Mouse (Mus musculus): ENCODE measurements around the gene Gria1. TPM values are rescaled to one million over a fixed set of nuclear protein-coding genes. Genes with fewer than 3 reads are reported as not detected.

Gria1 gene
- polyA plus RNA-seq, 1 experiment from 2014 or later: 0.33 TPM

- no peak for DNase-seq (ENCODE audit: extremely low spot score, low spot score)
- Histone ChIP-seq H3K9me3 (no peaks in the 10 kb centered on the region), H3K36me3 (replicated peaks) (no peaks in the 10 kb centered on the region), H3K27ac (no peak overlapping the region), H3K4me1 (peaks cover 31% of the 10 kb centered on the region), H3K27me3 (ENCODE audit: poor library complexity, severe bottlenecking) (peaks cover 45% of the 10 kb centered on the region), H3K4me3 (no peak overlapping the region)
- 75% methylated on average over 9 of the region's 9 CpGs for WGBS
Measured at GRCm38 (mm10) chr11:57013464-57014190, 2.4 kb downstream of the Gria1 start.

- Histone ChIP-seq H3K4me3 (no peak overlapping the region), H3K9me3 (no peaks in the 10 kb centered on the region), H3K4me1 (peaks cover 28% of the 10 kb centered on the region), H3K27ac (no peak overlapping the region), H3K36me3 (replicated peaks) (no peaks in the 10 kb centered on the region), H3K27me3 (ENCODE audit: poor library complexity, severe bottlenecking) (peaks cover 44% of the 10 kb centered on the region)
- DNase-seq (ENCODE audit: extremely low spot score, low spot score): no peak
- 83% methylated on average over 4 of the region's 6 CpGs for WGBS
Measured at GRCm38 (mm10) chr11:57014396-57014795, 3.2 kb downstream of the Gria1 start.

GRCm38 (mm10) chr11:57018536-57018935 is 7.3 kb downstream of the Gria1 start:
- Histone ChIP-seq H3K27me3 (ENCODE audit: poor library complexity, severe bottlenecking) (peaks cover 8% of the 10 kb centered on the region), H3K27ac (no peak overlapping the region), H3K9me3 (no peaks in the 10 kb centered on the region), H3K36me3 (replicated peaks) (no peaks in the 10 kb centered on the region), H3K4me1 (peaks cover 3% of the 10 kb centered on the region; the same call in 1 of the 2 replicates), H3K4me3 (no peak overlapping the region)
- DNase-seq (ENCODE audit: extremely low spot score, low spot score): no peak
- 81% methylated on average over 4 of the region's 4 CpGs for WGBS

GRCm38 (mm10) chr11:57022400-57022799 is 11.2 kb downstream of the Gria1 start:
- Histone ChIP-seq H3K9me3 (no peaks in the 10 kb centered on the region), H3K27ac (no peak overlapping the region), H3K36me3 (replicated peaks) (no peaks in the 10 kb centered on the region), H3K4me3 (no peak overlapping the region), H3K4me1 (peaks cover 3% of the 10 kb centered on the region; the same call in 1 of the 2 replicates), H3K27me3 (ENCODE audit: poor library complexity, severe bottlenecking) (peaks cover 9% of the 10 kb centered on the region)
- 81% methylated on average over 4 of the region's 4 CpGs for WGBS
- DNase-seq (ENCODE audit: extremely low spot score, low spot score): no peak

- Histone ChIP-seq H3K4me1 (peaks cover 3% of the 10 kb centered on the region; the same call in 1 of the 2 replicates), H3K9me3 (no peaks in the 10 kb centered on the region), H3K36me3 (replicated peaks) (no peaks in the 10 kb centered on the region), H3K27me3 (ENCODE audit: poor library complexity, severe bottlenecking) (0 out of 2 replicates have a peak, but pooled peaks cover 3% of the 10 kb centered on the region), H3K4me3 (no peak overlapping the region), H3K27ac (no peak overlapping the region)
- DNase-seq (ENCODE audit: extremely low spot score, low spot score): no peak
- 89% methylated on average over 5 of the region's 5 CpGs for WGBS
Measured at GRCm38 (mm10) chr11:57030448-57030847, 19.3 kb downstream of the Gria1 start.

GRCm38 (mm10) chr11:57038807-57039206 is 27.6 kb downstream of the Gria1 start:
- 67% methylated on average over 7 of the region's 7 CpGs for WGBS

GRCm38 (mm10) chr11:57039306-57039705 is 28.1 kb downstream of the Gria1 start:
- no peak for DNase-seq (ENCODE audit: extremely low spot score, low spot score)
- Histone ChIP-seq H3K9me3 (no peaks in the 10 kb centered on the region), H3K36me3 (replicated peaks) (no peaks in the 10 kb centered on the region), H3K4me1 (peaks cover 4% of the 10 kb centered on the region; the same call in 1 of the 2 replicates), H3K27ac (no peak overlapping the region), H3K4me3 (no peak overlapping the region), H3K27me3 (ENCODE audit: poor library complexity, severe bottlenecking) (no peaks in the 10 kb centered on the region)
- 93% methylated on average over 8 of the region's 8 CpGs for WGBS

More at GRCm38 (mm10) chr11:57038807-57039206, 27.6 kb downstream of the Gria1 start:
- no peaks in the 10 kb centered on the region for H3K4me1 ChIP-seq
- no peaks in the 10 kb centered on the region for H3K9me3 ChIP-seq
- H3K27ac ChIP-seq: no peak overlapping the region
- H3K27me3 ChIP-seq (ENCODE audit: poor library complexity, severe bottlenecking): no peaks in the 10 kb centered on the region
- H3K36me3 ChIP-seq (replicated peaks): no peaks in the 10 kb centered on the region
- H3K4me3 ChIP-seq: no peak overlapping the region
- DNase-seq (ENCODE audit: extremely low spot score, low spot score): no peak

GRCm38 (mm10) chr11:57042057-57042456 is 30.9 kb downstream of the Gria1 start:
- no peaks in the 10 kb centered on the region for H3K9me3 ChIP-seq
- no peaks in the 10 kb centered on the region for H3K36me3 ChIP-seq (replicated peaks)
- H3K4me3 ChIP-seq: no peak overlapping the region
- 89% methylated on average over 3 of the region's 3 CpGs for WGBS
- no peak for DNase-seq (ENCODE audit: extremely low spot score, low spot score)
- H3K4me1 ChIP-seq: peaks cover 11% of the 10 kb centered on the region
- H3K27ac ChIP-seq: no peak overlapping the region
- H3K27me3 ChIP-seq (ENCODE audit: poor library complexity, severe bottlenecking): no peaks in the 10 kb centered on the region

- Histone ChIP-seq H3K4me1 (peaks cover 11% of the 10 kb centered on the region), H3K9me3 (no peaks in the 10 kb centered on the region), H3K27me3 (ENCODE audit: poor library complexity, severe bottlenecking) (no peaks in the 10 kb centered on the region), H3K4me3 (no peak overlapping the region), H3K36me3 (replicated peaks) (no peaks in the 10 kb centered on the region), H3K27ac (no peak overlapping the region)
- WGBS: 64% methylated on average over 5 of the region's 5 CpGs
- DNase-seq (ENCODE audit: extremely low spot score, low spot score): no peak
Measured at GRCm38 (mm10) chr11:57044146-57044545, 33.0 kb downstream of the Gria1 start.

- WGBS: 85% methylated on average over 6 of the region's 6 CpGs
- DNase-seq (ENCODE audit: extremely low spot score, low spot score): no peak
- H3K4me1 ChIP-seq: no peaks in the 10 kb centered on the region
- H3K27me3 ChIP-seq (ENCODE audit: poor library complexity, severe bottlenecking): no peaks in the 10 kb centered on the region
- H3K36me3 ChIP-seq (replicated peaks): no peaks in the 10 kb centered on the region
- no peak overlapping the region for H3K27ac ChIP-seq
- no peak overlapping the region for H3K4me3 ChIP-seq
- no peaks in the 10 kb centered on the region for H3K9me3 ChIP-seq
Measured at GRCm38 (mm10) chr11:57051666-57052562, 40.7 kb downstream of the Gria1 start.

- Histone ChIP-seq H3K27me3 (ENCODE audit: poor library complexity, severe bottlenecking) (no peaks in the 10 kb centered on the region), H3K4me3 (no peak overlapping the region), H3K4me1 (no peaks in the 10 kb centered on the region), H3K27ac (no peak overlapping the region), H3K9me3 (no peaks in the 10 kb centered on the region), H3K36me3 (replicated peaks) (no peaks in the 10 kb centered on the region)
- DNase-seq (ENCODE audit: extremely low spot score, low spot score): no peak
- WGBS: 90% methylated on average over 3 of the region's 3 CpGs
Measured at GRCm38 (mm10) chr11:57062441-57062840, 51.3 kb downstream of the Gria1 start.

GRCm38 (mm10) chr11:57070196-57070901 is 59.2 kb downstream of the Gria1 start:
- Histone ChIP-seq H3K4me1 (peaks cover 5% of the 10 kb centered on the region), H3K4me3 (no peak overlapping the region), H3K27me3 (ENCODE audit: poor library complexity, severe bottlenecking) (no peaks in the 10 kb centered on the region), H3K9me3 (no peaks in the 10 kb centered on the region), H3K27ac (no peak overlapping the region), H3K36me3 (replicated peaks) (no peaks in the 10 kb centered on the region)
- no peak for DNase-seq (ENCODE audit: extremely low spot score, low spot score)
- WGBS: 88% methylated on average over 8 of the region's 8 CpGs
